Mouse (Mus musculus): Measurements from ENCODE around the gene Set. TPM values are rescaled to one million over a fixed set of nuclear protein-coding genes. Genes with fewer than 3 reads are reported as not detected.

The Set gene
- 572 and 583 TPM in 2 replicates for polyA plus RNA-seq (2016; fragmentation: Nextera tagmentation; extraction: Ambion mirVana)

DNA sequence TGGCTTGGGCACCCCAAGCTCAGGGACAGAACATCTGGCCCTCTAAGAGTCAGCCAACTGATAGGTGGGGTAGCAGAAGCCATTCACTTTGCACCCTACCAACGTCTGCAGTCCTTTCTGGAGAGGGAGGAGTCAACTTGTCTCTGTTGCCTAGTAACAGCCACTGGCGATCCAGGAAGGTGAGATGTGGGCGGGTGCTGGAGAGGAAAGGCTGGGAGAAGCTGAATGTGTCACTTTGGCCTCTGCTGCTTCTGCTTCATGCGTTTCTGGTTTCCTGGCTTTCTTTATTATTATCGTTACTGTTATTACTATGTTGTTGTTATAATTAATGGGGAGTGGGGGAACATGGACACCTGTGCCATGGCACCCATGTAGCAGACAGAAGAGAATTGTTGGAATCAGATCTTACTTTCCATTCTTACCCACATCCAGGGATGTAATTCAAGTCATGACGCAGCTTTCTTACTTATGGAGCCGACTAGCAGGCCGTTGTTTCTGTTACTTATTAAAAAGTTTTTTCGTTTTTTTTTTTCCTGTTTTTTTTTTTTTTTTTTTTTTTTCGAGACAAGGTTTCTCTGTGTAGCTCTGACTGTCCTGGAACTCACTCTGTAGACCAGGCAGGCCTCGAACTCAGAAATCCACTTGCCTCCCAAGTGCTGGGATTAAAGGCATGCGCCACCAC lies at the start of gene Set:
Gene Set, plus strand, starts transcription at position 156 of the 682 bp plus-strand sequence.
- WGBS = 48% methylated on average over 12 of the region's 12 CpGs
- ATAC-seq (ENCODE audit: low FRiP score, low read depth) = no peak
- Histone ChIP-seq H3K4me3 (no peak within 1 kb of the TSS), H3K4me1 (peaks cover 11% of the 10 kb centered on the region), H3K9me3 (no peaks in the 10 kb centered on the region), H3K4me2 (replicated peaks) (no peak within 1 kb of the TSS), H3K9ac (no peak within 1 kb of the TSS), H3K27me3 (replicated peaks) (no peaks in the 10 kb centered on the region), H3K27ac (no peak within 1 kb of the TSS), H3K36me3 (no peaks in the 10 kb centered on the region)

DNA sequence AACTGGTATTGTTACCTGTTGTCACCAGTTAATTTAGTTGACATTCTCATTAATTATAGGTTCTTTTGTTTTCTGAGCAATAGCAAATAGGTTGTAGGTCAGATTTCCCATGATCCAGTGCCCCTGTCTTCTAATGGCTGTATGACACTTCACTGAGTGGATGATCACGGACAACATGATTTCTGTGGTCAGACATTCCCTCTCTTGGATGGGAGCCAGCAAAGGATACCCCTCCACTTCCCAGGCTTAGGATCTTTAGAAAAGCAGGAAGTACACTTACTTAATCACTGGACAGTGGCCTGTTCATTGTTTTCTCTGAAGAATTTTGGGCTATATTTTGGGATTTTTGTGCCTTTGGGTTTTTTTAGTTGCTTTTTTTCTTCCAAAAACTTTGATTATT lies 48.1 kb upstream of the Set start:
- Histone ChIP-seq H3K4me3 (no peak overlapping the region), H3K4me2 (replicated peaks) (no peak overlapping the region), H3K4me1 (no peaks in the 10 kb centered on the region), H3K9me3 (no peaks in the 10 kb centered on the region), H3K27me3 (replicated peaks) (no peaks in the 10 kb centered on the region), H3K27ac (no peak overlapping the region), H3K9ac (no peak overlapping the region), H3K36me3 (peaks cover 97% of the 10 kb centered on the region)
- 85% methylated on average over 1 of the region's 1 CpGs for WGBS
- no peak for ATAC-seq (ENCODE audit: low FRiP score, low read depth)

DNA sequence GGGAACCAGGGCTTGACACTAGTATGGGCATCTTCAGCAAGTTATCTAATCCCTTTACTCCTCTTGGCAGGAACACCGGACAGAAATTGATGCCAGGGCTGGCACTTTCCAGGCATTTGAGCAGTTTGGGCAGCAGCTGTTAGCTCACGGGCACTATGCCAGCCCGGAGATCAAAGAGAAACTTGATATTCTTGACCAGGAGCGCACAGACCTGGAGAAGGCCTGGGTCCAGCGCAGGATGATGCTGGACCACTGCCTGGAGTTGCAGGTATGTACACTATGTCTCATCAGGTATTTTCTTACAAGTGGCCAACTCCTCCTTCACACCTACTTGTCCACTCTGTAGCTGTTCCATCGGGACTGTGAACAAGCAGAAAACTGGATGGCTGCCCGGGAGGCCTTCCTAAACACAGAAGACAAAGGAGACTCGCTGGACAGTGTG lies 46.3 kb upstream of the Set start:
- Histone ChIP-seq H3K27me3 (replicated peaks) (no peaks in the 10 kb centered on the region), H3K9me3 (no peaks in the 10 kb centered on the region), H3K27ac (no peak overlapping the region), H3K9ac (no peak overlapping the region), H3K36me3 (peaks cover 98% of the 10 kb centered on the region), H3K4me3 (no peak overlapping the region), H3K4me2 (replicated peaks) (no peak overlapping the region), H3K4me1 (no peaks in the 10 kb centered on the region)
- WGBS = 97% methylated on average over 8 of the region's 8 CpGs
- no peak for ATAC-seq (ENCODE audit: low FRiP score, low read depth)

DNA sequence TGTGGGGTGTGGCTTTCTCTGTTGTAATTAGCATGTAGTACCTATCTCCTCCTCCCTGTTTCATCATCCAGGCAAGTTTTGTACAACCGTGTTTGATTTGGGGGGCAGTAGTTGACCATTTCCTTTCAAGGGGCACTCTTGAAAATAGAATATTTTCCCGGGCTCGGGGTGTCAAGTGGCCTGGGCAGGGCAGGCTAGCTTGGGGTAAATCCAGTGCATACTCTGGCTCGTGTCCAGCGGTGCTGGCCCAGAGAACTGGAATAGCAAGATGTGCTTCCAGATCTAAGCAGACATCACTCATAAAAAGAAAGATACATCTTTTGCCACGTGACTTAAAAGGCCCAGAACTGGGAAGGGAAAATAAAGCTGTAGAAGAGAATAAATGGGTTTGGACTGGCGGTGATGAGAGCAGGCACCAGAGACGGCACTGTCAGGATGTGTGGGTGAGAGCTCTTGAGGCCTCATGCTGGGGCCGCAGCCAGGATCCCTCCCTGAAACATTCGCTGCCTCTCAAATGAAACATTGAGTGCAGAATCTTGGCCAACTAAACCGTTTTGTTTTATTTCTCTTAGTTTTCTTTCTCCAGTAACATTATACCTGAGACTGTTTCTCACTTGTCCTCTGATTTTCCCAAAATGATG lies 42.7 kb upstream of the Set start:
- peaks cover 98% of the 10 kb centered on the region for H3K36me3 ChIP-seq
- WGBS = 94% methylated on average over 11 of the region's 11 CpGs
- H3K4me1 ChIP-seq = no peaks in the 10 kb centered on the region

DNA sequence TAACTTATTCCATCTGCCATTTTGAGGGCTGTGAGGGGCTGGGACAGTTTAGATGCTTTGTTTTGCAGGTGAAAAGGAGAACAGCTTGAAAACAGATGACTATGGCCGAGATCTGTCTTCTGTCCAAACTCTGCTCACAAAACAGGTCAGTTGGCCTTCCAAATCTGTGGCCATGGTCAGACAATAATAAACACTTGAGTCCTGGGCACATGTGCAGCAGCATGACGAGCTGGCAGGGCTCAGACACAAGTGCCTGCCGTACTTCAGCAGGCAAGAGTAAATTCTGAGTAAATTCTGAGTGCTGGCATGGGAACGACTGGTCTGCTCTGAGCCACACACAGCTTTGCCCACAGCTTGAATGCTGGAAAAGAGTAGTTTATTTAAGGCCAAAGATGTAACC lies 31.7 kb upstream of the Set start:
- Histone ChIP-seq H3K4me3 (no peak overlapping the region), H3K27ac (no peak overlapping the region), H3K4me1 (no peaks in the 10 kb centered on the region), H3K4me2 (replicated peaks) (no peak overlapping the region), H3K36me3 (peaks cover 98% of the 10 kb centered on the region), H3K27me3 (replicated peaks) (no peaks in the 10 kb centered on the region), H3K9ac (no peak overlapping the region), H3K9me3 (no peaks in the 10 kb centered on the region)
- no peak for ATAC-seq (ENCODE audit: low FRiP score, low read depth)
- WGBS = 93% methylated on average over 4 of the region's 4 CpGs

More for the DNA sequence above, 42.7 kb upstream of the Set start:
- Histone ChIP-seq H3K9ac (no peak overlapping the region), H3K27me3 (replicated peaks) (no peaks in the 10 kb centered on the region), H3K4me3 (no peak overlapping the region), H3K27ac (no peak overlapping the region), H3K9me3 (no peaks in the 10 kb centered on the region), H3K4me2 (replicated peaks) (no peak overlapping the region)
- ATAC-seq (ENCODE audit: low FRiP score, low read depth) = no peak

DNA sequence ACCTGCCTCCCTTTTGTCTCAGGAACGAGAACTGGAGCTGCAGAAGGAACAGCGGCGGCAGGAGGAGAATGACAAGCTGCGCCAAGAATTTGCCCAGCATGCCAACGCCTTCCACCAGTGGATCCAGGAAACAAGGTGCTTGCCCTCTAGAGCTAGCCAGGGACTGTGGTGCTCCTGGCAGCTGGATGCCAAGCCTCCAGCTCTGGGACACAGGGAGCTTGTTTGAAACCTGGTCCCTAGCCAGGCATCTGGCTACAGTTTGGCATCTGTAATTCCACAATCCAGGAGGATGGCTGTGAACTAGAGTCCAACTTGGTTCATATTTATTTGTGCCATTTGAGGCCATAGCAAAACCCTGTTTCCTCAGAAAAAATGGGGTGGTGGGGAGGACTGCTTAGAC lies 30.2 kb upstream of the Set start:
- no peaks in the 10 kb centered on the region for H3K27me3 ChIP-seq (replicated peaks)
- no peak overlapping the region for H3K4me2 ChIP-seq (replicated peaks)
- no peaks in the 10 kb centered on the region for H3K9me3 ChIP-seq
- no peak overlapping the region for H3K27ac ChIP-seq
- H3K36me3 ChIP-seq = peaks cover 100% of the 10 kb centered on the region
- H3K9ac ChIP-seq = no peak overlapping the region
- no peaks in the 10 kb centered on the region for H3K4me1 ChIP-seq
- WGBS = 95% methylated on average over 5 of the region's 5 CpGs
- no peak overlapping the region for H3K4me3 ChIP-seq
- no peak for ATAC-seq (ENCODE audit: low FRiP score, low read depth)

DNA sequence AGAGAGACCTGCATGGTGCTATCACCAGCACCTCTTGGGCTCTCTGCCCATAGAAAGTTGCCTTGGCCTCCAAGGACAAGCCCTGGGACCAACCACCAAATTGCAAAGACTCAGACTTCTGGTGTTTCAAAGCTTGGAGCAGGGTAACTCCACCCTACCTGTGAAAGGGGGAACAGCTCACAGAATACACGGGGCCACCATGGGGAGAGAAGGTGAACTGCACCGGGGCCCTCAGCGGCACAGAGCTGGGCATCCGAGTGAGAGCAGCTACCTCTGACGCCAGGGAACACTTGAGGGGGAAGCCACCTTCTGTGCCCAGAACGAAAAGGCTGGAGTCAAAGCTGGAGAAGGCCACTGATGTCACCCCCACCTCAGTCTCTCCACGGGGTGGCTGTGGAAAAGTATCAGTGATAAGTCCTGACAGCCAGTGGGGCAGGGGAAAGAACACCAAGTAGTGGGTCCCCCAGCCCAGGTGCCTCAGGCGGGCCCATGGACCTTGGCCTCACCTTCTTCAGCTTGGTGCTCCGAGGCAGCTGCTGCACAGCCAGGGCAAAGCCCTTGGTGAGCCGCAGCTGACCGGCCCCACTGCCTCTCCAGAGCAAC lies 24.8 kb upstream of the Set start:
- Histone ChIP-seq H3K27ac (no peak overlapping the region), H3K36me3 (peaks cover 70% of the 10 kb centered on the region), H3K27me3 (replicated peaks) (no peaks in the 10 kb centered on the region), H3K9me3 (no peaks in the 10 kb centered on the region), H3K4me3 (no peak overlapping the region), H3K9ac (no peak overlapping the region), H3K4me1 (no peaks in the 10 kb centered on the region), H3K4me2 (replicated peaks) (no peak overlapping the region)
- no peak for ATAC-seq (ENCODE audit: low FRiP score, low read depth)
- WGBS = 70% methylated on average over 11 of the region's 11 CpGs

DNA sequence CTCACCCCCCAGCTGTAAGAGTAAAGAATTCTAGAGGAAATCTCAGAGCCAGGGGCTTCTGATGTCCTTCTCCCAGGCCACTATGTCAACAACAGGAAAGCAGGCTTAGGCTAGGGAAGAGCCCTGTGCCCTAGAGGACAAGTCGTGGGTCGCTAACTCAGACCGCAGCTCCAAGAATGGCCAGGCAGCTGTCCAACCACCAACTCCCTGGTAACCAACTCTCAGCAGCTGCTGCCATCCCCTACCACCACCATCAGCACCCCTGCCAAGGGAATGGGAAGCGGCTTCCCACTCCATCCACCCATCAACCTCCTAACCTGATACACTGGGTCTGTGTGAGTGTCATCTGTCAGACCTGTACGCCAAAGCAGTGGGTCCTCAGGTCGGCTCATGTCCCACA lies 24.2 kb upstream of the Set start:
- no peak overlapping the region for H3K27ac ChIP-seq
- H3K27me3 ChIP-seq (replicated peaks) = no peaks in the 10 kb centered on the region
- no peaks in the 10 kb centered on the region for H3K9me3 ChIP-seq
- no peak overlapping the region for H3K9ac ChIP-seq
- no peak overlapping the region for H3K4me2 ChIP-seq (replicated peaks)
- no peak overlapping the region for H3K4me3 ChIP-seq
- 86% methylated on average over 6 of the region's 6 CpGs for WGBS
- H3K36me3 ChIP-seq = peaks cover 64% of the 10 kb centered on the region
- no peak for ATAC-seq (ENCODE audit: low FRiP score, low read depth)
- no peaks in the 10 kb centered on the region for H3K4me1 ChIP-seq

DNA sequence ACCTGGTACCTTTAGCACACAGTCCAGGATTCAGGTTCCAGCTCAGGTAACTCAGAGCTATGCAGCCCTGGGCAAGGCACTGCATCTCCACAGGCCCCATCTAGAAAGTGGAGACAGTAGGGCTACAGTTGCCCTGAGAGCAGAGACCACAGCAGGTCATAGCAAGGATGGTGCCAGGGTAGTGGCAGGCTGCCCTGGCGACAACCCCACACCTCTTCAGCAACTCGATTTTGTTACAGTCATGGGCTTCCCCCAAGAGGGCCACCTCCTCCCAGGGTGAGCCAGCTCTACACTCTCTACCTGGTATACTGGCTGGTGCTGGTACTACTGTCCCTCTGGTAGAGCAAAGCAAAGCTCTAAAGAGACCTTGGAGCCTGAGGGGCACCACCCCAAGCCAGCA lies 19.4 kb upstream of the Set start:
- Histone ChIP-seq H3K4me3 (no peak overlapping the region), H3K36me3 (peaks cover 16% of the 10 kb centered on the region), H3K9ac (no peak overlapping the region), H3K9me3 (no peaks in the 10 kb centered on the region), H3K4me1 (no peaks in the 10 kb centered on the region), H3K27ac (no peak overlapping the region), H3K4me2 (replicated peaks) (no peak overlapping the region), H3K27me3 (replicated peaks) (no peaks in the 10 kb centered on the region)
- WGBS = 84% methylated on average over 2 of the region's 2 CpGs
- no peak for ATAC-seq (ENCODE audit: low FRiP score, low read depth)

DNA sequence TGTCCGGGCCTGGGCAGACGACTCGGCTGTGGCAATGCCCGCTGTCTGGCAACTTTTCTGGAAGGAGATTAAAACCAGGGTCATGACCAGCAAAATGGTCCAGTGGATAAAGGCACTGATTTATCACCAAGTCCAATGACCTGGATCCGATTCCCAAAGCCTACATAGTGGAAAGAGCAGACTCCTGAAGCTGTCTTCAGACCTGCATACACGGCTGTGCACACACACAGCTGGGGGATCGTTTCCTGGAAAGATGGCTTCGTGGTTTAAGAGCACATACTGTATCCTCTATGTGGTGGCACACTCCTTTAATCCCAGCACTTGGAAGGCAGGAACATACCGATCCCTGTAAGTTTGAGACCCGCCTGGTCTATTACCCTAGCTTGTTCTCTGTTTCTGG lies 18.8 kb upstream of the Set start:
- no peaks in the 10 kb centered on the region for H3K4me1 ChIP-seq
- no peaks in the 10 kb centered on the region for H3K27me3 ChIP-seq (replicated peaks)
- no peak overlapping the region for H3K4me3 ChIP-seq
- 92% methylated on average over 10 of the region's 10 CpGs for WGBS
- no peak overlapping the region for H3K9ac ChIP-seq
- ATAC-seq (ENCODE audit: low FRiP score, low read depth) = no peak
- H3K9me3 ChIP-seq = no peaks in the 10 kb centered on the region
- no peak overlapping the region for H3K4me2 ChIP-seq (replicated peaks)
- no peak overlapping the region for H3K27ac ChIP-seq
- H3K36me3 ChIP-seq = peaks cover 12% of the 10 kb centered on the region; the same call in 1 of the 2 replicates

DNA sequence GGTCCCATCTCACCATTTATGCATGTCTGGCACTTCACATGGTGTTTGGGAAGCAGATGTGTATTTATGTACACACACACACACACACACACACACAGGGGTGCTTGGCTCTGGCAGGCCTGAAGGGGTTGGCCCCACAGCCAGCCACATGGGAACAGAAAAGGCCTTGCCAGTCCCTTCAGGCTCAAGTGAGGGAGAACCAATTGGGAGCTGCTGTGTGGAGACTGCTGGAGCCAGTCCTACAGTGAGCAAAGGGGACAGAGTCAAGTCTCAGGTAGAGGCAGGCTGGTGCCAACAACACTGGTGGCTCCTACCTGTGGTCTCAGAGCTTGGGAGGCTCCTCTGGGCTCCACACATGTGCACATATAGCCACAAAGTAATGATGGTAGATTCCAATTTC lies 17.5 kb upstream of the Set start:
- H3K4me1 ChIP-seq = no peaks in the 10 kb centered on the region
- no peak overlapping the region for H3K4me3 ChIP-seq
- no peaks in the 10 kb centered on the region for H3K27me3 ChIP-seq (replicated peaks)
- no peak overlapping the region for H3K4me2 ChIP-seq (replicated peaks)
- no peak overlapping the region for H3K27ac ChIP-seq
- no peak overlapping the region for H3K9ac ChIP-seq
- H3K9me3 ChIP-seq = no peaks in the 10 kb centered on the region
- H3K36me3 ChIP-seq = peaks cover 14% of the 10 kb centered on the region; the same call in 1 of the 2 replicates
- no peak for ATAC-seq (ENCODE audit: low FRiP score, low read depth)

DNA sequence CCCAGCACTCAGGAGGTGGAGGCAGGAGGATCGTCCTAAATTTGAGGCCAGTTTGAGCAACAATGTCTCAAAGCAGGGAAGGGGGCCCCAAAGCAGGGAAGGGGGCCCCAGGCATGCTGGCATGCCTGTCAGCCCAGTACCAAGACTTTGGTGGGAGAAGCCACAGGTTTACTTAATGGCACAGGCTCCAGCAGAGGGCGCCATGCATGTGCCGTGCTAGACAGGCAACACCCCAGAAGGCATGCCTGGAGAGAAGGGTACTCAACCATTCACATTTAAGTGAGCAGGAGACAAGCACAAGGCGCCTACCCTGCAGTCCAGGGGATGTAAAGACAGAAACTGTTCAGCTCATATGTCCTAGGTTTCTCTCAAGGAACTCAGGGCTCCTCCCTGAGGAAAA lies 14.7 kb upstream of the Set start:
- H3K9ac ChIP-seq = no peak overlapping the region
- no peaks in the 10 kb centered on the region for H3K27me3 ChIP-seq (replicated peaks)
- no peak overlapping the region for H3K4me3 ChIP-seq
- H3K27ac ChIP-seq = no peak overlapping the region
- H3K9me3 ChIP-seq = no peaks in the 10 kb centered on the region
- no peak overlapping the region for H3K4me2 ChIP-seq (replicated peaks)
- H3K36me3 ChIP-seq = peaks cover 16% of the 10 kb centered on the region
- no peak for ATAC-seq (ENCODE audit: low FRiP score, low read depth)
- no peaks in the 10 kb centered on the region for H3K4me1 ChIP-seq
- WGBS = 13% methylated on average over 4 of the region's 4 CpGs
